Mouse (Mus musculus) liver, embryonic 14.5 days (tissue): Measurements from ENCODE around the gene Mta2. TPM values are rescaled to one million over a fixed set of nuclear protein-coding genes. Genes with fewer than 3 reads are reported as not detected.
A peak's percentile ranks its signal among the peaks of the same experiment; 100 is the strongest.

ENCODE experiments used
- ATAC-seq: fragments of 200-750 bp; cut with Nextera tagmentation; 2 replicates; pipeline ENCODE4 v1.8.0; 2017; ENCODE audit warnings: moderate number of reproducible peaks, mild to moderate bottlenecking, moderate library complexity; ENCODE audit not compliant: insufficient read depth
- DNase-seq, 3 experiments: peaks; one replicate each; pipeline ENCODE4 v3.0.0-alpha.2; 2012 to 2013; ENCODE audit warnings: low read depth in 3 of 3, low spot score in 3 of 3
- H3K27ac ChIP-seq: fragments of 300-500 bp; sonication (generic); 2 replicates; pipeline ENCODE4 v1.5.1; 2014; ENCODE audit warnings: moderate library complexity, mild to moderate bottlenecking, control low read depth, inconsistent platforms
- H3K27me3 ChIP-seq: fragments of 300-500 bp; sonication (generic); 2 replicates; pipeline ENCODE4 v1.6.1; 2014; ENCODE audit warnings: mild to moderate bottlenecking, low read length, moderate library complexity; ENCODE audit not compliant: control insufficient read depth, insufficient read depth
- H3K36me3 ChIP-seq: fragments of 300-500 bp; sonication (generic); replicated peaks from 2 replicates; pipeline ENCODE4 v1.6.1; 2014; ENCODE audit warnings: low read depth; ENCODE audit not compliant: control insufficient read depth, insufficient read depth
- H3K4me1 ChIP-seq, 2 experiments: fragments of 200-500 bp in 1 of 2; fragments of 300-500 bp in 1 of 2; sonication (generic) in 1 of 2; replicated peaks; 2 replicates each; pipeline ENCODE4 v1.6.1; 2012 to 2014; ENCODE audit warnings: antibody characterized with exemption in 1 of 2, inconsistent platforms in 1 of 2, low read length in 1 of 2; ENCODE audit not compliant: control insufficient read depth in 2 of 2, insufficient read depth in 2 of 2
- H3K4me2 ChIP-seq: fragments of 300-500 bp; sonication (generic); 2 replicates; pipeline ENCODE4 v1.6.1; 2014; ENCODE audit warnings: low read depth, mild to moderate bottlenecking, control low read depth, moderate library complexity
- H3K4me3 ChIP-seq, 2 experiments: fragments of 200-500 bp in 1 of 2; fragments of 300-500 bp in 1 of 2; sonication (generic) in 1 of 2; 2 replicates each; pipeline ENCODE4 v1.5.1; 2012 to 2014; ENCODE audit warnings: low read depth in 2 of 2, low read length in 2 of 2, mild to moderate bottlenecking in 2 of 2, control low read depth in 1 of 2, inconsistent platforms in 1 of 2, moderate library complexity in 1 of 2; ENCODE audit not compliant: insufficient read depth in 1 of 2
- H3K9ac ChIP-seq: fragments of 300-500 bp; sonication (generic); replicated peaks from 2 replicates; pipeline ENCODE4 v1.6.1; 2014; ENCODE audit warnings: mild to moderate bottlenecking, control low read depth, moderate library complexity
- H3K9me3 ChIP-seq: fragments of 300-500 bp; sonication (generic); 2 replicates; pipeline ENCODE4 v1.6.1; 2016; ENCODE audit warnings: low read length, mixed read lengths; ENCODE audit not compliant: control insufficient read depth
- CTCF ChIP-seq: IDR thresholded peaks from 2 replicates; pipeline ENCODE4 v1.5.1; 2016; ENCODE audit warnings: antibody characterized with exemption, low read depth, control low read depth
- EP300 ChIP-seq: IDR thresholded peaks from 2 replicates; pipeline ENCODE4 v1.6.1; 2016; ENCODE audit warnings: antibody characterized with exemption, low read depth
- WGBS: fragments of 180-500 bp; shearing (Covaris S2); extraction: QIAGEN DNeasy Blood & Tissue Kit; methylation state at CpG from one replicate; pipeline ENCODE4 v1.1.7; 2014; ENCODE audit not compliant: insufficient replicate concordance; 5-methylcytosine and 5-hydroxymethylcytosine counted together
- polyA plus RNA-seq, 2 experiments: library from polyadenylated mRNA; depleted of rRNA in 1 of 2; stranded (reverse) in 1 of 2; unstranded in 1 of 2; fragments of >200 nt; fragmentation: Nextera tagmentation in 1 of 2; extraction: Ambion mirVana in 1 of 2; gene quantifications; 2 replicates each; pipeline versions ENCODE4 v1.2.1 to v1.2.3; 2012 to 2014

Mta2 gene
- polyA plus RNA-seq, 2 experiments = 18.5 to 23.0 TPM

- Histone ChIP-seq H3K4me1 (peaks cover 0 to 6% of the 10 kb centered on the region in 2 experiments; a peak in 3 of 4 replicates), H3K27ac (no peak overlapping the region), H3K36me3 (no peaks in the 10 kb centered on the region), H3K4me3 (no peak overlapping the region), H3K27me3 (peaks cover 29% of the 10 kb centered on the region), H3K9me3 (no peaks in the 10 kb centered on the region), H3K9ac (no peak overlapping the region), H3K4me2 (no peak overlapping the region)
- 64% methylated on average over 13 of the region's 13 CpGs for whole genome bisulfite sequencing
- no peak for ATAC-seq
- no peak for TF ChIP-seq CTCF
- no peak for TF ChIP-seq EP300
- DNase-seq = no peak
These were observed 50.4 kb downstream of the Mta2 start for GRCm38 (mm10) chr19:8991871-8992735.

- Histone ChIP-seq H3K9ac (no peak overlapping the region), H3K4me2 (no peak overlapping the region), H3K27me3 (peaks cover 26% of the 10 kb centered on the region), H3K4me1 (peaks cover 4 to 14% of the 10 kb centered on the region in 2 experiments; a peak in 3 of 4 replicates), H3K27ac (no peak overlapping the region), H3K36me3 (no peaks in the 10 kb centered on the region), H3K9me3 (no peaks in the 10 kb centered on the region), H3K4me3 (no peak overlapping the region)
- ATAC-seq (0 out of 2 replicates have a peak, but pooled peaks have one; percentile 22), DNase-seq (peak in 2 of 3 experiments; percentile 46 to 52)
- TF ChIP-seq EP300 (no peak), CTCF (peak; percentile 83)
- WGBS = 29% methylated on average over 12 of the region's 12 CpGs
These were observed 51.3 kb downstream of the Mta2 start for GRCm38 (mm10) chr19:8992769-8993624.

- ATAC-seq (no peak), DNase-seq (no peak)
- 55% methylated on average over 2 of the region's 2 CpGs for WGBS
- peaks cover 7 to 18% of the 10 kb centered on the region in 2 experiments; a peak in 3 of 4 replicates for H3K4me1 ChIP-seq
- H3K36me3 ChIP-seq = no peaks in the 10 kb centered on the region
- H3K4me3 ChIP-seq = no peak overlapping the region
- H3K4me2 ChIP-seq = no peak overlapping the region
- TF ChIP-seq CTCF = no peak
- TF ChIP-seq EP300 = no peak
- H3K27me3 ChIP-seq = peaks cover 20% of the 10 kb centered on the region
- no peak overlapping the region for H3K27ac ChIP-seq
- H3K9me3 ChIP-seq = no peaks in the 10 kb centered on the region
- no peak overlapping the region for H3K9ac ChIP-seq
These were observed 51.9 kb downstream of the Mta2 start for GRCm38 (mm10) chr19:8993625-8993912.

GRCm38 (mm10) chr19:8994813-8995607 is 53.3 kb downstream of the Mta2 start:
- Histone ChIP-seq H3K9ac (no peak overlapping the region), H3K27me3 (peaks cover 6% of the 10 kb centered on the region), H3K27ac (no peak overlapping the region), H3K4me1 (peaks cover 7 to 17% of the 10 kb centered on the region in 2 experiments; a peak in 3 of 4 replicates), H3K4me2 (no peak overlapping the region), H3K4me3 (no peak overlapping the region), H3K36me3 (no peaks in the 10 kb centered on the region), H3K9me3 (no peaks in the 10 kb centered on the region)
- 59% methylated on average over 10 of the region's 10 CpGs for WGBS
- TF ChIP-seq EP300 (no peak), CTCF (no peak)
- ATAC-seq (no peak), DNase-seq (no peak)
